Mouse (Mus musculus) T-helper 2 cell (primary cell): Measurements from ENCODE around the gene Gm7971.
"Not testable (repeated sequence)": the region's sequence is repeated elsewhere in the genome, so short reads cannot be mapped to it uniquely, and the experiment has no call there.

Source experiments
- in situ Hi-C: fragments of 300-600 bp; cut with MboI, MseI; formaldehyde crosslinking; loops from one replicate; pipeline ENCODE4 v1.15.1; 2025; ENCODE audit warnings: high pct_unique_total_duplicates

Gm7971 gene

DNA sequence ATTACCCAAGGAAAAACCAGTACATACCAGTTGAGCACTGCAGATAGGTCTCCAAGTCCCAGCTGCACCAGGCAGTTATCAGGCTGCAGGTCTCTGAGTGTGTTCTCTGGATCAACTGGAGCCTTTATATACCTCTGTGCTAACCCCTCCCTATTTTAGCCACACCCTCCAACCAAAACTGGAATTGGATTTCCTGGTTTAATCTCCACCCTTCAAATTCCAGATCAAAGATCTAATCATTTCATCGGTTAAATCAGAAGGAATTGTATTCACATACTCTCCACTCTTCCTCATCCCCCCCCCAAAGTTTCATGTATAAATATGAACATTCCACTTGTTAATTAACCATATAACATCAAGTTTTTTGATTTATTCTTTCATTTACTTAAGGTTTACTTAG, at the start of gene Gm7971:
Gene Gm7971, minus strand, starts transcription at position 101 of the 400 bp plus-strand sequence.
- in situ Hi-C loops, result not testable (repeated sequence)
